Mouse (Mus musculus) midbrain, embryonic 14.5 days (tissue): ENCODE measurements around the gene Dhx38. TPM values are rescaled to one million over a fixed set of nuclear protein-coding genes. Genes with fewer than 3 reads are reported as not detected.
A peak's percentile ranks its signal among the peaks of the same experiment; 100 is the strongest.

Source experiments
- ATAC-seq: fragments of 200-750 bp; cut with Nextera tagmentation; 2 replicates; pipeline ENCODE4 v1.8.0; 2017; ENCODE audit warnings: moderate number of reproducible peaks, moderate library complexity; ENCODE audit not compliant: low FRiP score, low TSS enrichment
- DNase-seq: peaks from one replicate; pipeline ENCODE4 v3.0.0-alpha.2; 2015
- H3K27ac ChIP-seq: fragments of 300-500 bp; sonication (generic); replicated peaks from 2 replicates; pipeline ENCODE4 v1.5.1; 2014; ENCODE audit warnings: mild to moderate bottlenecking, low read depth, low read length, moderate library complexity
- H3K27me3 ChIP-seq: fragments of 300-500 bp; sonication (generic); 2 replicates; pipeline ENCODE4 v1.6.1; 2014; ENCODE audit warnings: low read length, control low read depth, mixed read lengths; ENCODE audit not compliant: control insufficient read depth, insufficient read depth
- H3K36me3 ChIP-seq: fragments of 300-500 bp; sonication (generic); 2 replicates; pipeline ENCODE4 v1.6.1; 2014; ENCODE audit warnings: low read length, control low read depth; ENCODE audit not compliant: control insufficient read depth, insufficient read depth
- H3K4me1 ChIP-seq: fragments of 300-500 bp; sonication (generic); 2 replicates; pipeline ENCODE4 v1.6.1; 2014; ENCODE audit warnings: mild to moderate bottlenecking, antibody characterized with exemption, low read length, control low read depth; ENCODE audit not compliant: control insufficient read depth, insufficient read depth
- H3K4me2 ChIP-seq: fragments of 300-500 bp; sonication (generic); 2 replicates; pipeline ENCODE4 v1.6.1; 2014; ENCODE audit warnings: mild to moderate bottlenecking, low read length, moderate library complexity
- H3K4me3 ChIP-seq: fragments of 300-500 bp; sonication (generic); replicated peaks from 2 replicates; pipeline ENCODE4 v1.5.1; 2014; ENCODE audit warnings: low read depth, low read length
- H3K9ac ChIP-seq: fragments of 300-500 bp; sonication (generic); replicated peaks from 2 replicates; pipeline ENCODE4 v1.6.1; 2014; ENCODE audit warnings: mild to moderate bottlenecking, low read length, moderate library complexity
- H3K9me3 ChIP-seq: fragments of 300-500 bp; sonication (generic); 2 replicates; pipeline ENCODE4 v1.6.1; 2016; ENCODE audit warnings: low read length, control low read depth, mixed read lengths; ENCODE audit not compliant: control insufficient read depth
- WGBS: fragments of 180-500 bp; shearing (Covaris S2); extraction: QIAGEN DNeasy Blood & Tissue Kit; methylation state at CpG from one replicate; pipeline ENCODE4 v1.1.7; 2014; 5-methylcytosine and 5-hydroxymethylcytosine counted together
- polyA plus RNA-seq: library from polyadenylated mRNA; unstranded; fragments of >200 nt; fragmentation: Nextera tagmentation; extraction: Ambion mirVana; gene quantifications from 2 replicates; pipeline ENCODE4 v1.2.1, GENCODE M21; 2014

The Dhx38 gene
- 15.6 and 15.8 TPM in 2 replicates for polyA plus RNA-seq

GRCm38 (mm10) chr8:109565498-109566333, at the start of gene Dhx38, which contains the start of gene Txnl4b:
Gene Dhx38 (minus strand): TSS chr8:109565861.
Gene Txnl4b (plus strand): TSS chr8:109565892.
- peak; percentile 100 for DNase-seq

DNA sequence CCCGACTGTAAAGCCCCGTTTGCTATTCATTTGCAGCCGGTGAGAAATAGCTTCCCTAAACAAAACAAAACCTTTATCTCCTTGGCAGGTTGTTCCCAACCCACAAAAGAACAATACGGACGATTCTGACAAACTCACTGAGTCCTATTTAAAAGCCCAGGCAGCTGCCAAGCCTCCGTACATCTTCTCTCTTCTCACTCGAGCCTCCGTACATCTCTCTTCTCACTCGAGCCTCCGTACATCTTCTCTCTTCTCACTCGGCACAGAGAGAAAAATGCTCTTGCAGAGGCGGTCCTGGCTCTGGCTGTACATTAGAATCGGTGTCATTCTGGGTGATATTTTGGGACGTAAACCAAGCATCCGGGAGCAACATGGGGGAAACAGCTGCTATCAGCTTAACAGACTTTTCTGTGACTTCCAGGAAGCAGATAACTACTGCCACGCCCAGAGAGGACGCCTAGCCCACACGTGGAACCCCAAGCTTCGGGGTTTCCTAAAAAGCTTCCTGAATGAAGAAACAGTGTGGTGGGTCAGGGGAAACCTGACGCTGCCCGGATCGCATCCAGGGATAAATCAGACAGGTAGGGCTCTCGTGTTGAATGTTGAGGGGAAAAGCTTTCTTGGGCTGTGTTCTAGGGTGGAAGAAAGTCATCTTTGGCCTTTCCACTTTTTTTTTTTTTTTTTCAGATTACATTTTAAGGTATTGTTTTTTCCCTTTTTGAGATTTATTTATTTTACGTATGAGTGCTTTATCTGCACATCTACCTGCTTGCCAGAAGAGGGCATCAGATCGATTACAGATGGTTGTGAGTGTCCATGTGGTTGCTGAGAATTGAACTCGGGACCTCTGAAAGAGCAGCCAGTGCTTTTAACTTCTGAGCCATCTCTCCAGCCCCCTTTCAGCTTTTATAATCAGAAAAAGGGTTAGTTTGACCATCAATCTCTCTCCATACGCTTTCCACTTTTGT, 48.9 kb upstream of the Dhx38 start, which contains the start of gene Pkd1l3:
Gene Pkd1l3, plus strand, starts transcription at position 275 of the 968 bp plus-strand sequence.
- ATAC-seq (no peak), DNase-seq (no peak)
- Histone ChIP-seq H3K36me3 (no peaks in the 10 kb centered on the region), H3K27me3 (no peaks in the 10 kb centered on the region), H3K27ac (no peak within 1 kb of the TSS), H3K9me3 (no peaks in the 10 kb centered on the region), H3K4me2 (no peak within 1 kb of the TSS; the same call in 1 of the 2 replicates), H3K9ac (no peak within 1 kb of the TSS), H3K4me3 (no peak within 1 kb of the TSS), H3K4me1 (no peaks in the 10 kb centered on the region)
- 70% methylated on average over 27 of the region's 27 CpGs for WGBS

More at GRCm38 (mm10) chr8:109565498-109566333, at the start of gene Dhx38, which contains the start of gene Txnl4b:
- Histone ChIP-seq H3K9ac (peak within 1 kb of the TSS; percentile 84), H3K4me1 (peaks cover 14% of the 10 kb centered on the region), H3K36me3 (peaks cover 34% of the 10 kb centered on the region), H3K27ac (peak within 1 kb of the TSS; percentile 92), H3K4me3 (peak within 1 kb of the TSS; percentile 83), H3K9me3 (no peaks in the 10 kb centered on the region), H3K27me3 (no peaks in the 10 kb centered on the region), H3K4me2 (peak within 1 kb of the TSS; percentile 79)
- under 1% methylated on average over 52 of the region's 52 CpGs for WGBS
- peak; percentile 100 for ATAC-seq

DNA sequence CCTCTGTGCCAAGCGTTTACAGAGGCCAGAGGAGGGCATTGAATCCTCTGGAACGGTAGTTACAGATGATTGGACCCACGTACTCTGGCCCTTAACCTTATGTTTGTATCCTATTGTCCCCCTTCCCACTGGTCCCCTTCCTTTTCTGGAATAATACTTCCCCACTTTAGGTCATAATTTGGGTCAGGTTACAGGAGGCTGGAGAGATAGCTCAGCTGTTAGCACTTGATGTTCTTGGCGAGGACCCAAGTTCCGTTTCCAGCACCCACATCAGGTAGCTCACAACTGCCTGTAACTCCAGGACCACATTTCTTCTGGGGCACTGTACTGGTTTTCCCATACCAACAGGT, 43.5 kb upstream of the Dhx38 start:
- no peak for ATAC-seq
- 24% methylated on average over 5 of the region's 5 CpGs for WGBS
- DNase-seq, result no peak
- peaks cover 5% of the 10 kb centered on the region; the same call in 1 of the 2 replicates for H3K36me3 ChIP-seq
- H3K27me3 ChIP-seq, result no peaks in the 10 kb centered on the region
- peak overlapping the region; percentile 81 for H3K4me2 ChIP-seq
- peaks cover 9% of the 10 kb centered on the region for H3K4me1 ChIP-seq
- peak overlapping the region; percentile 67; the same call in 1 of the 2 replicates for H3K9ac ChIP-seq
- no peaks in the 10 kb centered on the region for H3K9me3 ChIP-seq
- H3K4me3 ChIP-seq, result peak overlapping the region; percentile 48
- H3K27ac ChIP-seq, result peak overlapping the region; percentile 91

DNA sequence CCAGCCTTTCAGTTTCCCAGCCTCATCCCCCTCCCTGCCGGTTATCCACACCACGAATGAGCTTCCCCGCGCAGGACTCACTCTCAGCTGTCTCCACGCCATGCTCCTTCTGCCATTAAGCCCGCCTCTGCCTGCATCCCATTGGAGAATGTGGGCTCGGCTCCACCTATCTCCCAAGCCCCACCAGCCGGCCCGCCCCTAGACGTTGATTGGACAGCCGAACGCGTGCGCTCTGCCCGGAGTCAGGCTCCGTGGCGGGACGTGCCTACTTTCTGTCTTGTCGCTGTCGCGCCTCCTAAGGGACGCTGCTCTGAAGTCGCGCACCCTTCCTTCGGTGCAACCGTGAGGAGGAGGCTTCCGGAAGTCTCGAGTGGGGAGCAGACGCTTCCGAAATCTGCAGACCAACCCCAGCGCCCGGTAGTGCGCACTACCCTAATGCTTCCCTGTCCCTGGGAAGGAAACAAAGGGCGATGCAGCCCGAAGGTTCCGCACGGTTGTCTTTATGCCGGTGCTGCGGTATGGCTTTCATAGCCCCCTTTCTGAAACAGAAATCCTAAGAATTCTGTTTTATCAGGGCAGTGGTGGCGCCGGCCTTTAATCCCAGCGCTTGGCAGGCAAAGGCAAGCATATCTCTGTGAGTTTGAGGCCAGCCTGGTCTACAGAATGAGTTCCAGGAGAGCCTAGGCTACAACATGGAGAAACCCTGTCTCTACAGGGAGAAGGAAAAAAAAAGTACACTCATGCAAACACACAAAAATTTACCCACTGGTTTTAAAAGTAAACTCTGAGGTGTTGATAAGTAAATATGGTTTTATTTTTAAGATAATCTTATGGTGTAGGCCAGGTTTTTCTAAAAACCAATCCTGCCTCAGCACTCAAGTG, 42.9 kb upstream of the Dhx38 start, which contains the start of gene Dhodh:
Gene Dhodh, minus strand, starts transcription at position 403 of the 882 bp plus-strand sequence.
- peak within 1 kb of the TSS; percentile 91 for H3K27ac ChIP-seq
- no peaks in the 10 kb centered on the region for H3K27me3 ChIP-seq
- H3K4me1 ChIP-seq, result peaks cover 9% of the 10 kb centered on the region
- peak within 1 kb of the TSS; percentile 48 for H3K4me3 ChIP-seq
- WGBS, result under 1% methylated on average over 42 of the region's 42 CpGs
- ATAC-seq (peak; percentile 99), DNase-seq (peak; percentile 97)
- peak within 1 kb of the TSS; percentile 67 for H3K9ac ChIP-seq
- no peaks in the 10 kb centered on the region for H3K9me3 ChIP-seq
- peaks cover 11% of the 10 kb centered on the region; the same call in 1 of the 2 replicates for H3K36me3 ChIP-seq
- H3K4me2 ChIP-seq, result peak within 1 kb of the TSS; percentile 81

DNA sequence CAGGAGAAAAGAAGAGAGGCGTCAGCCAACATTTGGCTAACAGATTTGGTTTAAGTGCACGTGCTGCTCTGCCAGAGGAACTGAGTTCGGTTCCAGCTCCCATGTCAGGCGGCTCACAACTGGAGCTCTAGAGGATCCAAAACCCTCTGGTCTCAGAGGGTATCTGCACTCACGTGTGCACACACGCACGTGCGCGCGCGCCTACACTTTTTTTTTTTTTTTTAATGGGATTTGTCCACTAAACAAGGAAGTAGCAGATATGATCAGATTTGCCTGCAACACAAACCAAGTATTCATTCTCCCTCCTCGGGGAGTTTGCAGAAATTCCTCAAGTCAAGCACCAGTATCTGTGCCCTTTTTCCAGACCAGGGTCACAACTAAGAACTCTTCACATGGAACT, 42.0 kb upstream of the Dhx38 start:
- WGBS, result 9% methylated on average over 12 of the region's 12 CpGs
- ATAC-seq, result no peak
- H3K9me3 ChIP-seq, result no peaks in the 10 kb centered on the region
- H3K36me3 ChIP-seq, result peaks cover 20% of the 10 kb centered on the region
- peak overlapping the region; percentile 81 for H3K4me2 ChIP-seq
- peak overlapping the region; percentile 67 for H3K9ac ChIP-seq
- no peak overlapping the region for H3K27ac ChIP-seq
- peak overlapping the region; percentile 48 for H3K4me3 ChIP-seq
- H3K4me1 ChIP-seq, result peaks cover 9% of the 10 kb centered on the region
- no peak for DNase-seq
- H3K27me3 ChIP-seq, result no peaks in the 10 kb centered on the region

DNA sequence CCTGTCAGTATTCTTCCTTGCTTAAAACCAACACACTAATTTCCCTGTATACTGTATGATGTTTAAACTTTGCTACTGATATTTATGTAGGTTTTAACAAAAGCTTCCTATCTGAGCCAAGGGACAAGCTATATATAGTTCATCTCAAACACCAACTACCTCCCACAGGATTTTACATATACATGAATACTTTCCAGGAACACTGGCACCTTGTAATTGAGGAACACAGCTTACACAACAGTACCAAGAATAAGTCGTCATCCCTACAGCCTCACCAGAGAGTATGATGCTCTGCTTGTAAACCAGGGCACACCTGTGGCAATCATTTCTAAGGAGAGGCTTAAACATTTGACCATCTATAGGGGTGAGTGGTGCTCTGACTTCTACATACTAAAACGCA, 41.1 kb upstream of the Dhx38 start:
- Histone ChIP-seq H3K4me2 (no peak overlapping the region), H3K4me3 (no peak overlapping the region), H3K4me1 (peaks cover 9% of the 10 kb centered on the region), H3K27me3 (no peaks in the 10 kb centered on the region), H3K9me3 (no peaks in the 10 kb centered on the region), H3K9ac (no peak overlapping the region), H3K27ac (no peak overlapping the region), H3K36me3 (peaks cover 24% of the 10 kb centered on the region)
- no peak for ATAC-seq
- no peak for DNase-seq
- WGBS, result 91% methylated on average over 2 of the region's 2 CpGs

GRCm38 (mm10) chr8:109595854-109596253, 30.2 kb upstream of the Dhx38 start:
- H3K9ac ChIP-seq, result no peak overlapping the region
- ATAC-seq (no peak), DNase-seq (peak; percentile 60)
- no peak overlapping the region for H3K4me3 ChIP-seq
- H3K9me3 ChIP-seq, result no peaks in the 10 kb centered on the region
- H3K4me2 ChIP-seq, result no peak overlapping the region
- WGBS, result 51% methylated on average over 8 of the region's 8 CpGs
- H3K27ac ChIP-seq, result no peak overlapping the region
- no peaks in the 10 kb centered on the region for H3K27me3 ChIP-seq
- H3K4me1 ChIP-seq, result no peaks in the 10 kb centered on the region
- H3K36me3 ChIP-seq, result peaks cover 39% of the 10 kb centered on the region
